Mouse (Mus musculus) erythroblast, embryonic 14.5 days (primary cell): Measurements from ENCODE around the gene Wdhd1.

ENCODE experiments used
- GATA1 ChIP-seq: IDR thresholded peaks from 2 replicates; pipeline ENCODE4 v1.6.1; 2012; ENCODE audit warnings: low read length, inconsistent platforms, mixed read lengths
- TAL1 ChIP-seq: IDR thresholded peaks from 3 replicates; pipeline ENCODE4 v1.6.1; 2012; ENCODE audit warnings: low read length, inconsistent platforms, mixed read lengths

DNA sequence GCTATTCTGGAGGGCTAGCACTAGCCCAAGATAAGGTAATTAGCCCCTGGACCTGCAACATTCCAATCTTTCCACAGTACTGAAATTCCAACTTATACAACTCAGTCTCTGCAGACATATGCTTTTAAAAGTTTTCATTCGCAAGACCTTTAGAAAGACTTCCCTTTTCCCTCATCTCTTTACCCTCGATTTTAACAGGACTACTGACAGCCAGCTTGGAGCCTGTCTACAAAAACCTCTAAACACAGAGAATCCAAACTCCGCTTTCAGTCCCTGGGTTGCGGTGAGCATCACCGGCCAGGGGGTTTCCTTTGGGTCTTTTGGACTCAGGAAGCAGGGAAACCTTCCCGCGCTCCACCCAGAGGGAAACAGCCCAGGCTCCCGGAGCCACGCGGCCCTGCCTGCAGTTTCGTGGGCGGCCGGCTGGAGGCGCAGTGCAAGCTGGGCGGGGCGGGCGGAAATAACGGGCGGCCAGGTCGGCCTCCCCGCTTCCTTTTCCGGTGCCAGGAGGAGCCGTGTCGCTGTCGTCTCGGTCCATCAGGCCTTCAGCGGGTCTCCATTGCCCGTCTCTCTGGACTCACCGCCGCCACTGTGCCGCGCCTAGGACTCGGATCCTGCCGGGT lies 21.2 kb upstream of the Wdhd1 start, which contains the start of gene Mapk1ip1l:
- TF ChIP-seq TAL1, result no peak
- no peak for TF ChIP-seq GATA1
